Mouse (Mus musculus) megakaryocyte, embryonic 14.5 days (primary cell): Measurements from ENCODE around the gene Tdrd9. TPM values are rescaled to one million over a fixed set of nuclear protein-coding genes. Genes with fewer than 3 reads are reported as not detected.

Experiments
- H3K27me3 ChIP-seq: replicated peaks from 2 replicates; pipeline ENCODE3; 2012; ENCODE audit warnings: inconsistent platforms
- H3K36me3 ChIP-seq: replicated peaks from 2 replicates; pipeline ENCODE3; 2012; ENCODE audit warnings: low read length, inconsistent platforms, mixed read lengths
- H3K4me1 ChIP-seq: 2 replicates; pipeline ENCODE4 v1.6.1; 2012; ENCODE audit warnings: inconsistent platforms
- H3K4me3 ChIP-seq: replicated peaks from 2 replicates; pipeline ENCODE3; 2012; ENCODE audit warnings: moderate library complexity, mild to moderate bottlenecking, inconsistent platforms
- H3K9me3 ChIP-seq: 2 replicates; pipeline ENCODE4 v1.6.1; 2012; ENCODE audit warnings: inconsistent platforms
- FLI1 ChIP-seq: IDR thresholded peaks from 2 replicates; pipeline ENCODE4 v1.6.1; 2012; ENCODE audit warnings: low read length, inconsistent platforms, mixed read lengths
- GATA1 ChIP-seq: IDR thresholded peaks from 3 replicates; pipeline ENCODE4 v1.6.1; 2012; ENCODE audit warnings: mixed read lengths, low read length, inconsistent platforms, borderline replicate concordance
- polyA plus RNA-seq: library from polyadenylated mRNA; stranded (reverse); fragments of >175 nt; gene quantifications from 2 replicates; pipeline ENCODE4 v1.2.3, GENCODE M21; 2012; ENCODE audit warnings: low replicate concordance; ENCODE audit not compliant: insufficient read depth

The Tdrd9 gene
- polyA plus RNA-seq, 1 experiment, result 0.30 TPM

DNA sequence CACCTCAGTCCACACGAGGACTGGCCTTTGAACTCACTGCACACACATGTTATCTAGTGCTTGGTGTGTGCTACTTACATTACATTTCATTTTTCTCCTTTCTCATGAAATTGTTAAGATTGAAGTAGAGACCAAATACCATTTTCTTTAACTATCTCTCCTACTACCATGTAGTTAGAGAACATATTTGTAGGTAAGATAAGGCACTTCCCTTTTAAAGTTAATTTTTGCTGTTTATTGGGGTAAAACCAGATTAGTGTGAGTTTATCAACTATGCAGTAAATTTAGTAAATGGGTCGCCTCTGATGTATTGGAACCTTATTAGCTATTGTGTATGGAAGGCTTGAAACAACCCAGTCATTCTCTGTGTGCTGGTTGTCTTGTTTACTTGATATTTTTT, 11.8 kb downstream of the Tdrd9 start:
- Histone ChIP-seq H3K4me3 (no peak overlapping the region), H3K36me3 (no peaks in the 10 kb centered on the region), H3K9me3 (no peaks in the 10 kb centered on the region), H3K27me3 (peaks cover 39% of the 10 kb centered on the region), H3K4me1 (peaks cover 23% of the 10 kb centered on the region)
- TF ChIP-seq FLI1 (no peak), GATA1 (no peak)

DNA sequence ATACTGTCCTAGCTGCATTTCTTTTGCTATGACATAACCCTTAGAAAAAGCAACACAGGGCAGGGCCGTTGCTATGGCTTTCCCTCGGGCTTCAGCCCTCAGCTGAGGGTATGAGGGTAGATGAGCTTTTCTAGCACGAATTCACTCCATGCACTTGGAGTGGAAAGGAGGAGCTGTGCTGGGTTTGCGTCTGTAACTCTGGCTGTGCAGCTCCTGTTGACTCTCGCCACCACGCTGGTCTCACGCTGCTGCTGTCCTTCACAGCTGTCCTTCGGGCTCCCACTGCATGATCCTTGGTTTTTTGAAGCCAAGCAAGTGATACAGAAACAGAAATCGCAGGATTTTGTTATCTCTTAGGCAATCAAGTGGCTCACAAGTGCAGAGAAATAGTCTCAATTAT, 15.4 kb downstream of the Tdrd9 start:
- Histone ChIP-seq H3K4me1 (peaks cover 14% of the 10 kb centered on the region), H3K9me3 (no peaks in the 10 kb centered on the region), H3K4me3 (no peak overlapping the region), H3K36me3 (no peaks in the 10 kb centered on the region), H3K27me3 (peaks cover 40% of the 10 kb centered on the region)
- TF ChIP-seq GATA1 (no peak), FLI1 (no peak)

DNA sequence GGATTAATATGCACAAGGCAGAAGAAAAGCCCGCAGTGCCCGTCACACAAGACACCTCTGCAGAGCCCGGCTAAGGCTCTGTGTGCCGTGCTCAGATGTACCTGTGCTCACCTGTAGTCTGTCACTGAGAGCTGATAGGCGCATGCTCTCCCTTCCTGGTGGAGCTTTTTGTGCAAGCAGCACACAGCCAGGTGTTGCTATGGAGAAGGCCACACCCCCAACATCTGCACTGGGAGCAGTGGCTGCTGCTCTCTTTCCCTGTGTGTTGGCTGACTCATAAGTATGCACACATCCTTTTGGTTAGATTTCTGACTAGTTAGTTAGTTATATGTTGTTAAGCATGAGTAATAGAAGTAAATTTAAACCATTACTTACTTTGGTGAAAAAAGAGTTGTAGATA, 21.3 kb downstream of the Tdrd9 start:
- peaks cover 19% of the 10 kb centered on the region for H3K9me3 ChIP-seq
- no peaks in the 10 kb centered on the region for H3K36me3 ChIP-seq
- no peak for TF ChIP-seq FLI1
- no peak for TF ChIP-seq GATA1
- H3K4me1 ChIP-seq, result peaks cover 3% of the 10 kb centered on the region; the same call in 1 of the 2 replicates
- H3K27me3 ChIP-seq, result peaks cover 29% of the 10 kb centered on the region
- H3K4me3 ChIP-seq, result no peak overlapping the region

DNA sequence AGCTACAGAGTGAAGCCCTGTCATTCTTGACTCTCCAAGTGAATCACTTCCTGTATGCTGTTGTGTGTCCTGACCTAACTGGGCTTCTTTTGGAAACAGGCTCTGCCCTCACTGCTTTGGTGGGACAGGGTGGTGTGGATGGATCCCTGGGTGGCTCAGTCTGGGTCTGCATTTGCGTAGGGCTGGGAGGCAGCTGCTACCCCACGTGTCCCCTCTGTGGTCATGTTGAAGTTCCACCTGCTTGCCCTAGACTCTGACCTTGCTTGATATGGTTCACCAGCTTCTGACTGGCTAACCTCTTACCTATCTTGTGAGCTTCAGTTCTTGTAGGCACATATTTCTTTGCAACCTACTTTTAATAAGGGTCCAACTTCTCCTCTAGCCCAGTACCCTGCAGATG, 23.8 kb downstream of the Tdrd9 start:
- peaks cover 35% of the 10 kb centered on the region for H3K27me3 ChIP-seq
- H3K36me3 ChIP-seq, result no peaks in the 10 kb centered on the region
- TF ChIP-seq FLI1, result no peak
- TF ChIP-seq GATA1, result no peak
- H3K4me1 ChIP-seq, result peaks cover 3% of the 10 kb centered on the region; the same call in 1 of the 2 replicates
- H3K4me3 ChIP-seq, result no peak overlapping the region
- peaks cover 19% of the 10 kb centered on the region for H3K9me3 ChIP-seq

DNA sequence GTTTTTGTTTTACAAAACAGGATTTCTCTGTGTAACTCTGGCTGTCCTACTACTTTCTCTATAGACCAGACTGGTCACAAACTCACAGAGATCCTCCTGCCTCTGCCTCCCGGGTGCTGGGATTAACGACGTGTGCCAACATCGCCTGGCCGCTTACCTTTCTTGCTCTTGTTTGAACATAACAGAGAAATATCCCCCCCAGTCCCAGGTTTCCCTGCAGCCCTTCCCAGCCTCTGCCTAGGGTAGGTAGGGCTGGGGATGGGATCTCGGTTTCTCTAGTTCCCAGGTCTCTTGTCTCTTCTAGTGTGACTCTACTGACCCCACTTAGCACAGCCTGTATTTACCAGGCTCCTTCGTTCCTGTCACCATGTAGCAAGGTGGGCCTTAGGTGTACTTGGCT, 28.4 kb downstream of the Tdrd9 start:
- Histone ChIP-seq H3K27me3 (peaks cover 44% of the 10 kb centered on the region), H3K4me1 (peaks cover 5% of the 10 kb centered on the region; the same call in 1 of the 2 replicates), H3K9me3 (peaks cover 19% of the 10 kb centered on the region), H3K4me3 (no peak overlapping the region), H3K36me3 (no peaks in the 10 kb centered on the region)
- TF ChIP-seq GATA1 (no peak), FLI1 (no peak)

DNA sequence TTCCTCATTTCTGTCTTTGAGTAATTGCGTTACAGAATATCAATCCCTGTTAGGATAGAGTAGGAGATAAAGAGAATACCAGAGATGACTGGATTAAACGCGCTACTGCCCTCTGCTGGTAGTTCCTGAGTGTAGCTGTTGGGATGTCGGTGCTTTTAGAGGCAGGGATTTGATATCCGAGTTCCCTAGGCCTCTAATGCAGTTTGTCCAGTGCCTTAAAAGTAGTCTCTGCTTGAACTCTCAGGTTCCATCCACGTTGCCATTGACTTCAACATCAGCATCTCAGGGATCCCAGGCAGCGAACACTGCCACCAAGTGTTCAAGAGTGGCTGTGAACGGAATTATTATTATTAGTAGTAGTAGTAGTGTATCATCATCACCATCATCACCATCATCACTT, 29.9 kb downstream of the Tdrd9 start:
- no peaks in the 10 kb centered on the region for H3K36me3 ChIP-seq
- H3K4me3 ChIP-seq, result no peak overlapping the region
- peaks cover 5% of the 10 kb centered on the region for H3K4me1 ChIP-seq
- peaks cover 44% of the 10 kb centered on the region for H3K27me3 ChIP-seq
- H3K9me3 ChIP-seq, result peaks cover 4% of the 10 kb centered on the region
- TF ChIP-seq GATA1 (no peak), FLI1 (no peak)

DNA sequence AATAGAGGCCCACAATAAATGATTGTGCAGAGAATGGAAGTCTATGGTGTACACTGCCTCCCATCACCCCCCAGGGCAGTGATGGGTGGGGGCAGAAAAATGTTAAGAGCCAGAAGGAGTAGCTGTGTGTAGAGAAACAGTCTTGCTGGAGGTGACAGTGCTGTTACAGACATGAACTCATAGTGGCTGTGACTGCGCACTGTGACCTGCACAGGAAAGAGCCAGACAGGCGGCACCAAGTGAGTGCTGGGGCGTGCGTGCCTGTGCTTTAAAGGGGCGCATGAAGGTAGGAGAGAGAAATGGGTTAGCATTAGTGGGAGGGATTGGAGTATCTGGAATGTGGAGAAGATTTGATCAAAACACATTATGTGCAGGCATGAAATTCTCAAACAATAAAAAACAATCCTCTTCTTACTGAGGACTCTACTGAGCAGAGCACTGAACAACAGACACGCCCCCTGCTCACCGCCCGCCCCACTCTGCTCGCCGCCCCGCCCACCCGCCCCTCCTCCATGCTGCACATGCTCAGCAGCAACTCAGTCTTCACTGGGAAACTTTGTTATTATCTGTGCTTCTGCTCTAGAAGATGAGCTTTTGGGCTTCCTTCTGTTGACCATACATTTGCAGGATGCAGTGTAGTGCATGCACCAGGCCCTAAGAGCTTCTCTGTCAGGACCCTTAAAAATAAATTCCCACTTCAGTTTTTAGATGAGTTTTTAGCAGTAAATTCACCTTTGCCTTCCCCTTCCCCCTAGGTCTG, 41.3 kb downstream of the Tdrd9 start:
- peak overlapping the region; percentile 38 for H3K4me3 ChIP-seq
- TF ChIP-seq FLI1, result no peak
- TF ChIP-seq GATA1, result no peak
- no peaks in the 10 kb centered on the region for H3K36me3 ChIP-seq
- peaks cover 49% of the 10 kb centered on the region for H3K9me3 ChIP-seq
- peaks cover 25% of the 10 kb centered on the region for H3K27me3 ChIP-seq
- no peaks in the 10 kb centered on the region for H3K4me1 ChIP-seq

DNA sequence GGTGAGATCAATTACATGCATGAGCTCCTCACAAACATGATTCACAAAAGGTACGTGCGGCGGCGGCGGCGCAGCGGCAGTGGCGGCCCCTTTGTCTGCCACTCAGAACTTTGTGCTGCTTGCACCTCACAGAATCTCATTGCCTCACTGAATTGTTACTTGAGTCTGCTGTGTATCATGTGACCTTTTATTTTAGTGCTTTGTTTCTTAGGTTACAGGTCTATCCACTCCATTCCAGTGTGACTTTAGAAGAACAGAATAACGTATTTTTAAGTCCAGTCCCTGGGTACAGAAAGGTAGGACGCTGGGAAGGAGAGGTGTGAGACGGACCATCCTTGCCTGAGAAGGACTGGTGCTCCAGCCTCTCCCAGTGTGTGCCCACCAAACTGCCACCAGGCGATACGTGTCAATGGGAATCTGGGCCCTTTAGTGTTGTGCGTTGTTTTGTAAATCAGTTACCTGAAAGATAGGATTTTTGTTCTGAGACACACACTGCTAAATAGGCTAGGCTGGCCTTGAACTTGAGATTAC, 42.0 kb downstream of the Tdrd9 start:
- no peaks in the 10 kb centered on the region for H3K4me1 ChIP-seq
- H3K36me3 ChIP-seq, result no peaks in the 10 kb centered on the region
- TF ChIP-seq GATA1, result no peak
- TF ChIP-seq FLI1, result no peak
- H3K4me3 ChIP-seq, result no peak overlapping the region
- peaks cover 24% of the 10 kb centered on the region for H3K27me3 ChIP-seq
- H3K9me3 ChIP-seq, result peaks cover 49% of the 10 kb centered on the region

DNA sequence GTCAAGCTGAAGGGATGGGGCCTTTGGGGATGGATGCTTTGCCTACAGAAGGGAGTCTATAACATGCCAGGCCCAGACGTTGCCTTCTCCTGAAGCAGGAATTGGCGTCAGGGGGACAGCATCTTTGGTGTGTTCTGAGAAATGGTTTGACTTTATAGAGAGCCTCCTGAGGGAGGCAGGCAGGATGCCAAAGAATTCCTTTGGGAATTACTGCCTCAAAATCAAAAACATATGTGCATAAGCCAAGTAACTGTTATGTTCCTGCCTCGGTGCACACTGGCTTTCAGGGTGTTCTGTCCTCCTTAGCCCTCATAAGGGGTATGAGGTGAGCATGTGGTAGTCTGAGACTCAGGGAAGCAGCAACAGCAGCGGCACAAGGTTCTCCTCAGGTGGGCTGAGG, 45.0 kb downstream of the Tdrd9 start:
- H3K27me3 ChIP-seq, result peaks cover 17% of the 10 kb centered on the region
- H3K36me3 ChIP-seq, result no peaks in the 10 kb centered on the region
- no peak overlapping the region for H3K4me3 ChIP-seq
- peaks cover 56% of the 10 kb centered on the region for H3K9me3 ChIP-seq
- no peaks in the 10 kb centered on the region for H3K4me1 ChIP-seq
- TF ChIP-seq GATA1 (no peak), FLI1 (no peak)

DNA sequence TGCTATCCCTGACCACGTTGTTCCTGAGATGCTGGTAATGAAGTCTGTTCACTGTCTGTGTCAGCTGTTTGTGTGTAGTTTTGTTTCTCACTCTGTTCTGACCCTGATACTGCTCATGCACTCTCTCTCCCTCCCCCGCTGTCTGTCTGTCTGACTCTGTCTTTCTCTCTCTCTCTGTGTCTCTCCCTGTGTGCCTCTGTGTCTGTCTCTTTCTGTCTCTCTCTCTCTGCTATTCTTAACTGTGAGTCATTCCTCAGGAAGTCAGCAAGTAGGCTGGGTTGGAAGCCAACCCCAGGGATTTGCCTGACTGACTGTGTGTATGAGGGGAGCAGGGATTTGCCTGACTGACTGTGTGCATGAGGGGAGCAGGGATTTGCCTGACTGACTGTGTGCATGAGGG, 51.9 kb downstream of the Tdrd9 start:
- Histone ChIP-seq H3K27me3 (peaks cover 13% of the 10 kb centered on the region), H3K4me3 (no peak overlapping the region), H3K9me3 (peaks cover 60% of the 10 kb centered on the region), H3K36me3 (no peaks in the 10 kb centered on the region), H3K4me1 (no peaks in the 10 kb centered on the region; the same call in 1 of the 2 replicates)
- TF ChIP-seq FLI1 (no peak), GATA1 (no peak)
